Mouse (Mus musculus) layer of hippocampus, adult 11-12 months (tissue): ENCODE measurements around the gene Heca.
"Not testable (repeated sequence)": the region's sequence is repeated elsewhere in the genome, so short reads cannot be mapped to it uniquely, and the experiment has no call there.

Experiments used
- DNase-seq: peaks from one replicate; pipeline ENCODE4 v3.0.0; 2022; ENCODE audit warnings: low spot score

Heca gene

DNA sequence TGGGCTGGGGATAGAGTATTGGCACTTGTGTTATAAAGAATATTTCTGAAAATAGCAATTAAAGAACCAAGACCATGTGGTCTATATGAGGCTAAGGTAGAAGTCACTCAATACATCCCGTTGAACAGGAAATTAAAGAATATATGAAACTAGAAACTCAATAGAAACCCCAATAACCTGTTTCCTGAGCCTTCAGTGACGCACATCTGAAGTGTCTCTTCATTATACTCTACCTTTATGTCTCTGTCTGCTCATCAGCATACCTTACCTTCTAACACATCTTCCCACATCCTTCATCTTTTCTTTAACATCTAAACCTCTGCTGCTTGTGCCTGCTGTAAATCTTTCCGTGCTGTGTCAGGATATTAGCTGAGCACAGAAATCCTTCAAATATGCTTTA lies 67.8 kb downstream of the Heca start:
- DNase-seq = no peak

DNA sequence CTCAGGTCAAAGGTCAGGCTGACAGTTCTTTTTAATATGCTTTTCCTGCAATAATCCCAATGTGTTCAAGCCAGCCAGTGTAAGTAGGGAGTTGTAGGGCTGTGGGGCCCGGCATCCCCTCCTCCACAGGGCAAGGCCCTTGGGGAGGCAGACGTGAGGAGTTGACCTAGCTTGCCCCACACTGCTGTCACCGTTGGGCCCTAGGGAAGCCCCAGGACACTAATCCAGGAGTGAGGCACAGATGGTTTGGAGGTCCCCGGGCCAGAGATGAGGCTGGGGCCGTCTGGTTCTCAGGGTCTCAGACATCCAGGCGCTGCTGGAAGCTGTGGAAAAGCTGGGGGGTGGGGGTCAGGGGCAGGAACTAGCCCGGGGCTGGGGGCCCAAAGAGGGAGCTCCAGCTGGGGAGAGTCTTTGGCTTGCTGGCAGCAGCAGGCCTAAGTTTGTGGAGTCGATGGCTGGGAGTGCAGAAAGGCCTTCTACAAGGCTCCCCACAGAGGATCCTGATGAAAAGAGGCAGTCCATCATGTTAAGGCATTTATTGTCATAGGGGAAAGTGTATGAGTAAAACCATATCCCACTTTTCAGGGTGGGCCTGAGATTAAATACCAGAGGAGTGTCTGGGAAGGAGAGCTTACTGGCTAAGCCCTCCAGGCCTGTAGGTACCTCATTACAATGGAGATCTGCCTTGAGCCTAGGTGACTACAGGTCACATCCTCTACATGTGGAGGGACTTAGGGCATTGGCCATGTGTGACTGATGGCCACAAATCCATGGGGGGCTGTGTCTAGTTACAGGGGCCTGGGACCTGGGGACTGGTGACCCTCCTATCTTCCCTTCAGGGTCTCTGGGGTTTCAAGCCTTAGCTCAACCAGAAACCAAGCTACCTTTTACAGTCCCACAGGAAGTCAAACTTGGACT lies 69.6 kb downstream of the Heca start:
- no peak for DNase-seq

DNA sequence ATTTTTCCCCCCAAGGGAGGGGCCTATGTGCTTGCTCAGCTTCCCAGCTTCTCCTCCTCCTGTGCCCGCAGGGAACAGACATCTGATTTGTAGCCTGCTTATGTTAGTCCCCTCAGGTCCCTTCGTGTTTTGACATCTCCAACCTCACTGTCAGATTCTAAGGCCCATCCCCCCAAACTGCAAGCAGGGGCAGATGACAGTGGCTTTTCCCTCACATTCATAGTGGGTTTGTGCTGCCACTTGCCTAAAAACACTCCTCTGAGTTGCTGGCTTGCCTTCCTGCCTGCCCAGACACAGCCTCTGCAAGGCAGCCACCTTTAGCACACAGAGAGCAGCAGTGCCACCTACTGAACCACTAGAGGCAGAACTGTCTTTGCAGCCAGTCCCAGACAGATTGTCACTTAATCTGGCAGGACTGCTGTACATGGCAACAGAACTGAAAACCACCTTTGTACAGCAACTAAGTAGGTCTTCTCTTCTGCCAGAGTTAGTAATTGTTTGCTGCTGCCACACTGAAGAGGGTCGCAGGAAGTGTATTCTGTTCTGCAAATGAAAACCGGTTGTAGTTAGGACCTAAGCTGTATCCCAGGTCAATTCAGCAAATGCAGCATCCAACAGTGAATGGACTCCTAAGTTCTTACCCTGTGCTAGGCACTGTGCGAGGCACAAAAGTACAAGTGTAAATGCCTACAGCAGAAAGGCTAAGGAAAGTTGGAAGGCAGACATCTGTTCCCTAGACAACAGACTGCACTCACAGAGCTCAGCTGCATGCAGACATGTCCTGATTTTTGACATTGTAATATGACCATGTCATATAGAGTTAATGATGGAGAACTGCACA lies 77.8 kb downstream of the Heca start:
- peak; percentile 76 for DNase-seq

DNA sequence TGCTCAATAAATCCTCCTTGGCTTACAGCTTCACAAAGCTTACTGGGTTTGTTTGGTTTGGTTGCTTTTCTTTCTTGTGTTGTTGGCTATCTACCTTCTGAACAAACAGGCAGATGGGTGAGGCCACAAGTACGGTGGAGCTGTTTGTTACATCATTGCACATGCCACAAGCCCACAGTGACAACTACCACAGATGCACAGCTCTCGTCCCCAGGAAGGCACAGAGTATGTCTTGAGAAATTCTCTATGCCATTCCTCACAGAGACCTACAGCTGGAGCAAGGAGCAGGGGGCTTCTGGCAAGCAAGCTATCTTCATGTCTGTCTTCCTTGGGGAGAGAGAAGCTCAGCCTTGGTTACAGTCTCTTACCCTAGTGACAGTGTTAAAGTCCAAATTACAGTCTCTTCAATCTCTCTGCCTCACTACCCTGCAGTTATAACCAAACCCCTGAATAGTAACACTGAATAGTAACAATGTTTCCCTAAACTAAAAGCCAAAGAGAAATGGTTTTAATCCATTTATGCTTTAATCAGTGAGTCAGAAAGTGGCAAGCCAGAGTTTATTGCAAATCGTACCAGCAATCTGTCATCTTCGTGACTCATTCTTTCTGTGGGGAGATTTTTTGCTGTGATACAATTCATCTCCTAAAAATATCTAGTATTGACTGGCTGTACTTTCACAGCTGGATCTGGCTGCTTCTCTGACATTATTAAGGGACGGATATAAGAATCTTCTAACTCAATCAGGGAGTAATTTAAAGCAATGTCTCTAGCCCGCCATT lies 87.0 kb downstream of the Heca start:
- DNase-seq = peak; percentile 20

DNA sequence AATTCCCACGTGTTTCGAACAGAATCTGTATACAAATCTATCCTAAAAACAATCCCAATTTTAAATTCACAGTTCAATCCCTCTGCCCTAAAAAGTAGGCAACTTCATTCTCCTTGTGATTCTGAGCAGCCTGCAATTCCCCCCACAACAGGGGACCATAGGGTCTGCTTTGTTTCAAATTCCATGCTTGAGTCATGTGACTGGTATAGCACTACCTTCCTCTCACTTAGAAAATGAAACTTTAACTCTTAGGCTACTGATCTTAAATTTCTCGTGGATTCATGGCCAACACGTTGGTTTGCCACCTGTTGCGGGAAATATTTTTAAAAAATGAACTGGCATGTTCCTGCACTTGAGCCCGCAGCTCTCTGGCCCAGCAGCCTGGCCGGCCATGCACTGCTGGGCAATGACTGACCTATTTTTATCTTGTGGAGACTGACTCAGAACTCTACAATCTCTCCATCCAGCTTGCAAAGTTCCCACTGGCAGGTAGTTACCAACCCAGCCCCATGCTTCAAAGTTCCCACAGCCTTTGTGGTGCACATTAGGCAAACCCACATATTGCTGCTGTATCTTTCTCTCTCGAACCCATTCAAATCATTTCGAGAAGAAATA lies 90.1 kb downstream of the Heca start:
- DNase-seq = no peak

DNA sequence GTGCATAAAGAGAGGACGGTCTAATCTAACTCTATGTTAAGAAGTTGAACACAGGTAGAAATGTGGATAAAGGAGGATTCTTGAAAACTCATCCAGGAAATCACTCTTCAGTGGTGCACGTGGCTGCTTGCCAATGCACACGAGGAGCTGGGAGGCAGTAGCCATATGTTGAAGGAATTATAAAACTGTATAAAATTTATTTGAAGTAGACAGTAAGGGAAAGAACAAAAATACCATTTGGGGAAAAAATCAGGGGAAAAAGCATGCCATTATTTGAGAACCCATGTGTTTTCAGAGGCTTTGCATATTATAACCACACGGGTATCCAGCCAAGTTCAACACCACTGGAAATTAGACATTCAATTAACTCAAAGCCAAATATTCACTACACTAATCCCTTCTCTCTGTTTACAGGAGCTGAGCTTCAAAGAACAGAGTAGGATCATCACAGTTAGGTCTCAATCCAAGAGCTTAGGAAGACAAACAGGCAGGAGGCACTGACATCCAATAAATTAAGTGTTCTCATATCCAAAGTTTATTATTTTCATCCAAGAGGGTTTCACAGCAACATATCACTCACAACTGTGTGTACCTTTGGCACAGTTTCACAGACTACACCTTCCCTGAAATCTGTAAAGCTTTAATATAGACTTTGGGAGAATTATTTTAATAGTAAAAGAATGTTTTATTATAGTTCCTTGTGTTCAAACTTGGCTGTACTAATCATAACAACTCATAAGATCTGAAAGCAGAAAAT lies 102.9 kb downstream of the Heca start:
- peak; percentile 26 for DNase-seq

DNA sequence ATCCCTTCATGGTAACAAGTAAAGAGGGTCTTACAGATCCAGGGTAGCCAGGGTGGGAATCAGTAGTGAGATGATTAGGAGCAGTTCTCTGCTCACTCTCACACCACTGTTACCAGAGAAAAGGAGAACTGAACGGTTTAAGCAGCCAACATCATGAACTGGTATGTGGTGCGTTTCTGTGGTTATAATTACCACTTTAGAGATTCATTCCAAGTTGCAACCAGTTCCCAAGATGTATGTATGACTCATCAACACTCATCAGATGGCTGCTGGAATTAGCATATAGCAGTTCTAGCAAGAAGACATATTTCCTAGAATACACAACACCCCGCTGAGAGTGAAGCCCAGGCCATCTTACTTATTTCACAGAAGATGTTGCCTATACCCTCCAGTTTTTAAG lies 105.8 kb downstream of the Heca start:
- DNase-seq = no peak

DNA sequence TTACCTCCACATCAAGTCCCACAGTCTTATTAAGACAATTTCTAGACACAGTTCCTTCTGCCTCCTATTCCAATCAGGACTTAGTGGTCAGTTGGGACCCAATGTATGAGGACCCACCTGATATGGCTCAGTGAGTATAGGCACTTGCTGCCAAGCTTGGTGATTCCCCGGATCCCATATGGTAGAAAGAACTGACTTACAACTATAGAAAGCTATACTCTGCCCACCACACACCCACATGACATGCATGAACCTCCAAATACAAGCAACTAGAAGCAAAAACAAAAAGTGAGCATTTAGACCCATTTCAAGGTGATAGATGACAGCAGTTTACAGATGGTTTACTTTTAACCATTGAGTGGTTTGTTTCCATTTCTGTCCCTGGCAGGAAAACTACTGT lies 111.6 kb downstream of the Heca start:
- no peak for DNase-seq

DNA sequence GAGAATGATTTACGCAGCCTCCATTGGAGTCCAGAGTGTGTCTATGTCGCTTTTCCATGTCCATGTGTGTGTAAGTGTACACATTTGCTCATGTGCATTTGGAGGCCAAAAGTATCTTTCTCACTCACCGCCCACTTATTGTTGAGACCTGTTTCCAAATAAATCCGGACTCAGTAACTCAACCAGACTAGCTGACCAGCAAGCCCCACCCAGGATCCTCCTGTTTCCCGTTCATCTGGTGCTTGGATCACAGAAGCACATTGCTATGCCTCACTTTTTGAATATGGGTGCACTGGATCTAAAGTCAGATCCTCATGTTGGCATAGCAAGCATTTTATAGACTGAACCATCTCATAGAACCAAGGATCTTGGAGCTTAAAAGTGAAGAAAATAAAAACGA lies 112.8 kb downstream of the Heca start:
- no peak for DNase-seq

DNA sequence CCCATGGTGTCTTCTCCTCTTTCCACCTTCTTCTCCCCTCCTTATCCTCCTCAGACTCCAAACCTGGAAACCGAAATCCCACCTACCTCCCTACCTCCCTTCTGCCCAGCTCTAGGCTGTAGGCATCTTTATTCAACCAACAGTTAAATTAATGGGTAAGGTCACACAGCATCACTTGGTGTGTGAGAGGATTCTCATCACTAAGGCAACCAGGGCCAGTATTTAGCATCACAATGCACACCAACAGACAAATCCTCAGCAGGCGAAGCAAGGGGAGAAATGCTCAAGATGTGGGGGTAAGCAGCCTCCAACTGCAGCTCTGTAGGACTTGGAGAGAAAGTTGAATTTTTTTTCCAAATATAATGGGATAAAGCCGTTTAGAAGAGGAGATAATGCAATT lies 116.8 kb downstream of the Heca start:
- DNase-seq = no peak

DNA sequence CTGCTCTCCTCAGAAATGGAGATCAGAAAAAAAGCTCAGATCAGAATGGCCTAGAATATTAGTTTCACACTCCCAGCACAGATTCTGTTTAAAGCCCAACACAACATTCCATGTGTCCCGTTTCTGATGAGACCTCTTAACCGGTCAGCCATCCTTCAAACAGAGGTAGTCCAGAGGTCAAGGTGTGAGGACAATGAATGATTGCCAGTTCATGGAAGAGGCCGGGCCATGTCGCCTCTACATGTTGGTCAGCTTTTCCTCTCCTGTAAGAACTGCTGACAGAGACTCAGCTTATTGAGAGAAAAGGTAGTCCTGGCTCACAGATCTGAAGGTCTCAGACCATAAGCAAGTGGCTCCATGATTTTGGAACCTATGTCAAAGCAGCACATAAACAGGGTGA lies 118.7 kb downstream of the Heca start:
- no peak for DNase-seq

DNA sequence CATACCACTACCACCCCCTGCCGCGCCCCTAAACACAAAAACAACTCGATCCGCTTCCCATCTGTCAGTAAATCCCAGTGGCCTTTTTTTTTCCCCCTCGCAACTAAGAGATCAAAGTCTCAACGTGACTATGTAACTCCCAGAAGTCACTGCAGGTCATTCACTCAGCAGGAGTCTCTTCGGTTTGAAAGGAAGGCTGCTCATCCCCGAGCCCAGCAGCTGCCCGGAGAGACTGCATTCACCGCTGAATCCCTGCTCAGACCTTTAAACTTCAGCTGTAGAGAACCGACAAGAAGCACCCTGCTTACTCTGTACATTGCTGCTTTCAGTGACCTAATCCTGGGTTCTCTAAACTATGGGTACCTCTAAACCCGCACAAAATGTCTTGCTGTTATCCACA lies 120.5 kb downstream of the Heca start:
- no peak for DNase-seq

DNA sequence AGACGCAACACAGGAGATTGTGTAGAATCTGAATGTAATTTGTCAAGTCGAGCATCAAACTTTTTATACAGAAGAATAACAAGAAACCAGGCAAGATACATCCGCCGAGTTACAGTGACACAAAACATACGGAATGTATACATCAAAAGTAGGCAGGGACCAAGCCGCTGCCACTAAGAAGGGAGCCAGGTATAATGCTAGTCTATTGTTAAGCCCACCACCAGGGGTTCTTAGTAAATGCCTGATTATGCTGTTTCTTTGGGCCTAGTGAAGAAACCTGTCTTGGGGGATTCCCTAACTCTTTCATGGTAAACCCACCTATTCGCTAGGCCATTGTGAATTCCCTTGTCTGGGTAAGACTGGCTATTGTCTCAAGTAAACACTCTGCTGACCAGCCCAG lies 127.4 kb downstream of the Heca start:
- DNase-seq = not testable (repeated sequence)
